In the genomic region with DNA sequence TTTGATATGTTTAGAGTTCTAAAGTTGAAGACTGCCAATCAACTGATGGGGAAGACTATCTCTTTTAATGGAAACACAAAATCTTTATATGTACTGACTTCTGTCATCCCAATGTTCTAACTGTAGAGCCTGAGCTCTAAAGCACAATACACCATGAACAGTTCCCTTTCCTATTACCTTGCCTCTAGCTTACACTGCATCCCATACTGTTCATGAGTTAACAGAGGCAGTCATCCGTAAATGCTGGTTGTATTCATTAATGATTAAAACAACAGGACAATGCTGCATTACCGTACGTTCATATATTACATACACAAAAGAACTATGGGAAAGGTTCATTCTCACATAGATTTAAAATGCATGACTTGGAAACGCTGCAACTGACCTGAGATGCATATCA, we compare ENCODE assay signal across 31 mouse cellular contexts.
"Had no signal": no experiment of that assay in that cellular context is flagged by ENCODE, and none has a peak within 500 bp of the region (broad histone marks: within the 10 kb centered on the region; RNA-seq: fewer than 3 reads in every experiment).

No protein-coding gene starts in this region.

- DNase-seq: left cerebral cortex, postnatal 4 days; liver; liver, embryonic 13.5 days; liver, postnatal 0 days; lung, adult 18-20 months; lung, adult 2 months; lung, embryonic 14.5 days; lung, postnatal 10 days; lung, postnatal 14 days; lung, postnatal 36 days; lung, postnatal 4 days; midbrain, embryonic 14.5 days had no signal

- H3K4me1 ChIP-seq: limb, embryonic 10.5 days; limb, embryonic 12.5 days; limb, embryonic 15.5 days; liver, embryonic 12.5 days; liver, embryonic 13.5 days; liver, embryonic 15.5 days; lung, embryonic 15.5 days; megakaryocyte, embryonic 14.5 days; midbrain, embryonic 10.5 days; midbrain, embryonic 12.5 days; midbrain, embryonic 13.5 days; midbrain, embryonic 15.5 days had no signal

- H3K9me3 ChIP-seq: limb, embryonic 10.5 days; limb, embryonic 12.5 days; limb, embryonic 13.5 days; limb, embryonic 15.5 days; liver, embryonic 12.5 days; liver, embryonic 13.5 days; liver, embryonic 15.5 days; lung, embryonic 15.5 days; midbrain, embryonic 10.5 days; midbrain, embryonic 12.5 days; midbrain, embryonic 13.5 days; midbrain, embryonic 15.5 days had no signal

- H3K4me3 ChIP-seq: limb, embryonic 10.5 days; limb, embryonic 12.5 days; limb, embryonic 13.5 days; limb, embryonic 15.5 days; liver, embryonic 12.5 days; liver, embryonic 13.5 days; liver, embryonic 15.5 days; lung, embryonic 15.5 days; megakaryocyte, embryonic 14.5 days; midbrain, embryonic 10.5 days; midbrain, embryonic 12.5 days; midbrain, embryonic 13.5 days; midbrain, embryonic 15.5 days; myocyte had no signal

- H3K4me2 ChIP-seq: limb, embryonic 12.5 days; limb, embryonic 13.5 days; limb, embryonic 15.5 days; liver, embryonic 11.5 days; liver, embryonic 12.5 days; liver, embryonic 13.5 days; liver, embryonic 15.5 days; lung, embryonic 14.5 days; lung, embryonic 15.5 days; midbrain, embryonic 11.5 days; midbrain, embryonic 12.5 days; midbrain, embryonic 13.5 days; midbrain, embryonic 15.5 days had no signal

- ATAC-seq: liver, embryonic 12.5 days; liver, postnatal 0 days; lung, postnatal 0 days; midbrain, embryonic 13.5 days; midbrain, embryonic 15.5 days; midbrain, embryonic 16.5 days had no signal

- H3K36me3 ChIP-seq: limb, embryonic 10.5 days; limb, embryonic 12.5 days; limb, embryonic 13.5 days; limb, embryonic 15.5 days; liver, embryonic 12.5 days; liver, embryonic 13.5 days; liver, embryonic 15.5 days; lung, embryonic 15.5 days; midbrain, embryonic 12.5 days; midbrain, embryonic 15.5 days had no signal

- H3K27ac ChIP-seq: limb, embryonic 10.5 days; limb, embryonic 12.5 days; limb, embryonic 13.5 days; limb, embryonic 15.5 days; liver, embryonic 12.5 days; liver, embryonic 13.5 days; liver, embryonic 14.5 days; liver, embryonic 15.5 days; lung, embryonic 15.5 days; macrophage; midbrain, embryonic 10.5 days; midbrain, embryonic 12.5 days; midbrain, embryonic 13.5 days; midbrain, embryonic 15.5 days had no signal

- H3K9ac ChIP-seq: limb, embryonic 12.5 days; limb, embryonic 13.5 days; limb, embryonic 15.5 days; liver, embryonic 12.5 days; liver, embryonic 13.5 days; liver, embryonic 14.5 days; liver, embryonic 15.5 days; liver, postnatal 0 days; lung, embryonic 14.5 days; lung, embryonic 15.5 days; midbrain, embryonic 12.5 days; midbrain, embryonic 13.5 days; midbrain, embryonic 15.5 days had no signal

- H3K27me3 ChIP-seq: limb, embryonic 12.5 days; limb, embryonic 13.5 days; limb, embryonic 15.5 days; liver, embryonic 12.5 days; liver, embryonic 13.5 days; liver, embryonic 15.5 days; lung, embryonic 15.5 days; megakaryocyte, embryonic 14.5 days; midbrain, embryonic 12.5 days; midbrain, embryonic 13.5 days; midbrain, embryonic 15.5 days had no signal
